ENCODE assay signal across 9 mouse cellular contexts in genomic region chr12:80141470-80141869, GRCm38 (mm10). TPM values are rescaled to one million over a fixed set of nuclear protein-coding genes. Genes with fewer than 3 reads are reported as not detected.
DNase-seq lines count a peak whose midpoint lies in the region; ATAC-seq and TF ChIP-seq lines count a peak whose summit lies in the region.
"Had no signal": no experiment of that assay in that cellular context is flagged by ENCODE, and none has a peak within 500 bp of the region (broad histone marks: within the 10 kb centered on the region; RNA-seq: fewer than 3 reads in every experiment).

No protein-coding gene starts in this region.

- 20% methylated on average over 7 of the region's 7 CpGs for WGBS in heart, adult 2 months
- WGBS in heart, embryonic 11.5 days (ENCODE audit: insufficient replicate concordance): 19% methylated on average over 7 of the region's 7 CpGs
- WGBS in midbrain, embryonic 14.5 days: 26% methylated on average over 7 of the region's 7 CpGs

- 0 out of 2 replicates have a peak, but pooled peaks have one; percentile 37 for TF ChIP-seq EP300 in heart, adult 2 months (IDR thresholded peaks at IDR 0.05; ENCODE audit: insufficient read depth, low read depth, low read length)

- no peaks in the 10 kb centered on the region for H3K79me2 ChIP-seq in heart, adult 2 months (replicated peaks; ENCODE audit: control insufficient read depth, insufficient read depth, low read length)

- H3K4me2 ChIP-seq in heart, embryonic 11.5 days: no peak overlapping the region
- H3K4me2 ChIP-seq in midbrain, embryonic 14.5 days (ENCODE audit: low read length): no peak overlapping the region
- H3K4me2 ChIP-seq: lung, embryonic 15.5 days had no signal

- no peak overlapping the region for H3K4me3 ChIP-seq in heart, adult 2 months
- no peak overlapping the region for H3K4me3 ChIP-seq in heart, embryonic 11.5 days (ENCODE audit: low read depth, low read length)
- no peak overlapping the region for H3K4me3 ChIP-seq in midbrain, embryonic 14.5 days (replicated peaks; ENCODE audit: low read depth, low read length)
- H3K4me3 ChIP-seq: lung, embryonic 15.5 days had no signal

- H3K4me1 ChIP-seq in heart, adult 2 months (ENCODE audit: control insufficient read depth, insufficient read depth, low read length): peaks cover under 1% of the 10 kb centered on the region; the same call in 1 of the 2 replicates
- H3K4me1 ChIP-seq in heart, embryonic 11.5 days (ENCODE audit: control insufficient read depth, insufficient read depth, low read length): peaks cover 11% of the 10 kb centered on the region
- 0 out of 2 replicates have a peak, but pooled peaks cover 3% of the 10 kb centered on the region for H3K4me1 ChIP-seq in midbrain, embryonic 14.5 days (ENCODE audit: control insufficient read depth, insufficient read depth, low read length)

- ATAC-seq in heart, embryonic 11.5 days (replicated peaks; ENCODE audit: insufficient number of reproducible peaks, low FRiP score, low TSS enrichment): no peak
- no peak for ATAC-seq in midbrain, embryonic 14.5 days (ENCODE audit: low FRiP score, low TSS enrichment)

- DNase-seq in heart, adult 2 months: peak; percentile 47 to 71
- DNase-seq in B cell, adult 2 months: peak; percentile 74 to 75
- peak; percentile 77 for DNase-seq in adrenal gland, postnatal 10 days
- DNase-seq in frontal cortex, postnatal 25 days (ENCODE audit: low spot score in 2 of 2): peak; percentile 38 to 41
- DNase-seq in kidney, postnatal 25 days: peak; percentile 62 to 78
- peak; percentile 85 for DNase-seq in midbrain, embryonic 14.5 days
- peak; percentile 47 to 58 for DNase-seq in thymus, postnatal 36 days

- TF ChIP-seq CTCF in heart, adult 2 months (IDR thresholded peaks at IDR 0.05): peak; percentile 96

- no peaks in the 10 kb centered on the region for H3K9me3 ChIP-seq in heart, embryonic 11.5 days (replicated peaks; ENCODE audit: control insufficient read depth, low read length)
- no peaks in the 10 kb centered on the region for H3K9me3 ChIP-seq in midbrain, embryonic 14.5 days (ENCODE audit: control insufficient read depth, low read length)
- H3K9me3 ChIP-seq: lung, embryonic 15.5 days had no signal

- no peaks in the 10 kb centered on the region for H3K36me3 ChIP-seq in heart, adult 2 months (ENCODE audit: control insufficient read depth, insufficient read depth, low read length)
- H3K36me3 ChIP-seq in heart, embryonic 11.5 days (ENCODE audit: control insufficient read depth, insufficient read depth, low read length): no peaks in the 10 kb centered on the region
- no peaks in the 10 kb centered on the region for H3K36me3 ChIP-seq in midbrain, embryonic 14.5 days (ENCODE audit: control insufficient read depth, insufficient read depth, low read length)
- H3K36me3 ChIP-seq: lung, embryonic 15.5 days had no signal

- H3K9ac ChIP-seq in heart, adult 2 months (ENCODE audit: low read depth, low read length): no peak overlapping the region
- H3K9ac ChIP-seq in heart, embryonic 11.5 days (ENCODE audit: low read depth, low read length): no peak overlapping the region
- no peak overlapping the region for H3K9ac ChIP-seq in midbrain, embryonic 14.5 days (replicated peaks; ENCODE audit: low read length)
- H3K9ac ChIP-seq: lung, embryonic 15.5 days had no signal

- no peak overlapping the region for H3K27ac ChIP-seq in heart, adult 2 months
- no peak overlapping the region for H3K27ac ChIP-seq in heart, embryonic 11.5 days (ENCODE audit: low read depth, low read length)
- H3K27ac ChIP-seq in midbrain, embryonic 14.5 days (replicated peaks; ENCODE audit: low read depth, low read length): no peak overlapping the region
- H3K27ac ChIP-seq: lung, embryonic 15.5 days had no signal

- intact Hi-C loops in heart, adult 2 months (cut with DNase I): loop anchor here (1.0 to 2.0 kb wide), 2 partner anchors 615 to 782 kb away; no protein-coding TSS in a partner anchor

- no peaks in the 10 kb centered on the region for H3K27me3 ChIP-seq in heart, adult 2 months (ENCODE audit: control insufficient read depth, insufficient read depth, low read length)
- no peaks in the 10 kb centered on the region for H3K27me3 ChIP-seq in heart, embryonic 11.5 days (ENCODE audit: control insufficient read depth, insufficient read depth, low read length)
- no peaks in the 10 kb centered on the region for H3K27me3 ChIP-seq in midbrain, embryonic 14.5 days (ENCODE audit: control insufficient read depth, insufficient read depth, low read length)
- H3K27me3 ChIP-seq: lung, embryonic 15.5 days had no signal

- TF ChIP-seq POLR2A in heart, adult 2 months (IDR thresholded peaks at IDR 0.05; ENCODE audit: insufficient read depth, low read depth, low read length): no peak

RNA-seq across cellular contexts. Expression of gene Zfp36l1, which starts 28.7 kb away (rescaled TPM):
- total RNA-seq in heart, adult 2 months (2021): 10 to 100 TPM; 74.4 to 79.4 TPM
- polyA plus RNA-seq in heart, adult 2 months (2012; rRNA removed): 43.3 and 65.0 TPM in 2 replicates
- 133 and 144 TPM in 2 replicates for polyA plus RNA-seq in heart, embryonic 11.5 days (2014; fragmentation: Nextera tagmentation; extraction: Ambion mirVana)
- 100 to 1,000 TPM; 190 to 228 TPM for total RNA-seq in adrenal gland, postnatal 10 days (2021)
- 32.3 and 52.3 TPM in 2 replicates for polyA plus RNA-seq in midbrain, embryonic 14.5 days (2014; fragmentation: Nextera tagmentation; extraction: Ambion mirVana)
